Mouse (Mus musculus): ENCODE measurements around the gene Ntn1. TPM values are rescaled to one million over a fixed set of nuclear protein-coding genes. Genes with fewer than 3 reads are reported as not detected.
A peak's percentile ranks its signal among the peaks of the same experiment; 100 is the strongest.

Gene Ntn1
- polyA plus RNA-seq, 1 experiment from 2014 or later = 1.7 TPM

DNA sequence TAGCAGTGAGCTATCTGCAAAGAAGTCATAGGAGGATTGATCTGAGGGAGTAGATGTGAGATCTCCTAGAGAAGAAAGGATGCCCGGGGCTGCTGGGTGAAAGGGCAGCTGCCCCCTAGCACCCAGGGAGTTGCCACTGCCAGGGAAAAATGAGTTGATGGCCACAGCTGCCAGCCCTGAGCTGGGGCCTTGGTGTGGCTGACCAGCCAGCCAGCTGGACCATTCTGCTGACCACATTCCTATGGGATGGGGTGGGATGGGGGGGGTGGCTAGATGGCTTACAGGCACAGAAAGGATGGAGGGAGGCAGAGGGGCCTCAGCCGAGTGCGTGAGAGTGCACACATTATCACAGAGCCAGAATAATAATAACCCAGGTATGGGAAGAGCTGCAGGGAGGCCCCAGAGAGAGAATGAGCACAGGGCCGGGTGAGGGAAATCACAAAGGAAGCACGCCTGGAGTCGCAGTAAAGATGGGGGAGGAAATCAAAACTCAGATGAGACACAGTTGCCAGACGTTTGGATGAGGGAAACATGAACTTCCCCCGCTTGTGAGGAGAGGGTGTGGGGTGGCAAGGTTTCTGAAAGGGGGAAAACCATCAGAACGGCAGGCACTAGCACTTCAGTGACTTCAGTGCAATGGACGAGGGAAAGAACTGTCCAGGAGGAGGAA is 91.6 kb downstream of the Ntn1 start:
- peaks cover 3% of the 10 kb centered on the region; the same call in 1 of the 2 replicates for H3K9me3 ChIP-seq (ENCODE audit: control insufficient read depth, low read length)
- H3K36me3 ChIP-seq (ENCODE audit: control insufficient read depth, insufficient read depth, low read length) = no peaks in the 10 kb centered on the region
- H3K9ac ChIP-seq (ENCODE audit: low read length) = no peak overlapping the region
- H3K4me3 ChIP-seq (ENCODE audit: low read length) = no peak overlapping the region
- no peaks in the 10 kb centered on the region for H3K4me1 ChIP-seq (replicated peaks; ENCODE audit: control insufficient read depth, insufficient read depth, low read length)
- 52% methylated on average over 10 of the region's 10 CpGs for WGBS
- no peak for ATAC-seq (ENCODE audit: low read depth)
- no peak overlapping the region for H3K27ac ChIP-seq (ENCODE audit: low read length)
- no peak overlapping the region for H3K4me2 ChIP-seq (ENCODE audit: low read depth, low read length)
- H3K27me3 ChIP-seq (ENCODE audit: control insufficient read depth, insufficient read depth, low read depth, low read length) = no peaks in the 10 kb centered on the region

DNA sequence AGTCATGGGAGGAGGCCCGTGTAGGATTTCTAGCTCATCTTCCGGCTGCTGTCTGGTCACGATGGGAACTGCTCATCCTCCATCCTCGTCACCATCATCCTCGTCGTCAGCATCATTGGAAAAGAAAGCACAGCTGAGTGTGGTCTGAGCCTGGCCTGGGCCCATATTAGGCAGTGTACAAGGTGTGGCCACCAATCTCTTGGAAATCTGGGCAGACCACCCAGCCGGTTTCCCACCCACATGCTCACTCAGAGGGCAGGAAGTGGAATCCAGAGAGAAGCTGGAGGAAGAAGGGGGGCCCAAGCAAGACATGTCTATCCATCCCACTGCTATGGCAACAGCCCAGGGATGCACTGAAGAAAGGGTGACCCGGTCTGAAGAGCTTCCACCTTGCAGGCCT is 94.6 kb downstream of the Ntn1 start:
- Histone ChIP-seq H3K4me2 (ENCODE audit: low read depth, low read length) (no peak overlapping the region), H3K4me1 (replicated peaks; ENCODE audit: control insufficient read depth, insufficient read depth, low read length) (peaks cover 7% of the 10 kb centered on the region), H3K9ac (ENCODE audit: low read length) (no peak overlapping the region), H3K9me3 (ENCODE audit: control insufficient read depth, low read length) (no peaks in the 10 kb centered on the region), H3K27ac (ENCODE audit: low read length) (no peak overlapping the region), H3K27me3 (ENCODE audit: control insufficient read depth, insufficient read depth, low read depth, low read length) (no peaks in the 10 kb centered on the region), H3K4me3 (ENCODE audit: low read length) (no peak overlapping the region), H3K36me3 (ENCODE audit: control insufficient read depth, insufficient read depth, low read length) (no peaks in the 10 kb centered on the region)
- 53% methylated on average over 8 of the region's 8 CpGs for WGBS
- no peak for ATAC-seq (ENCODE audit: low read depth)

DNA sequence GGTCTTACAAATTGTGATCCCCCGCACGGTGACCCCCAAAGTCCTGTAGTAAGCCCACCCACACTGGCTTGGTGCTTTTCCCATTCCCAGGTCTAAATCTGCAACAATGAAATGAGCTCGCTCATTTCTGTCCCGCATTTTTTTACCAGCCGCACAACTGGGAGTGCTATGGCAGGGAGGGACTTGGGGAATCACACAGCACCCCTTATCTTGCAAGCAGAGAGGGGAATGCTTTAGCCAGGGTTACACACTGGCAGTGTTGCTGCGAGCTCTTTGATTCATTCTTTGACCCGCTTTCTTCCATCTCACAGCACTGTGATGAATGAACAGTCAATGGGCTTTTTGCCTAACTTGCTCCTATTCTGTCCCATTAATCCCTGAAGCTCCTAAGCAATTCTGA is 98.3 kb downstream of the Ntn1 start:
- Histone ChIP-seq H3K9ac (ENCODE audit: low read length) (no peak overlapping the region), H3K9me3 (ENCODE audit: control insufficient read depth, low read length) (no peaks in the 10 kb centered on the region), H3K27ac (ENCODE audit: low read length) (no peak overlapping the region), H3K4me3 (ENCODE audit: low read length) (no peak overlapping the region), H3K27me3 (ENCODE audit: control insufficient read depth, insufficient read depth, low read depth, low read length) (no peaks in the 10 kb centered on the region), H3K4me1 (replicated peaks; ENCODE audit: control insufficient read depth, insufficient read depth, low read length) (peaks cover 7% of the 10 kb centered on the region), H3K4me2 (ENCODE audit: low read depth, low read length) (no peak overlapping the region), H3K36me3 (ENCODE audit: control insufficient read depth, insufficient read depth, low read length) (no peaks in the 10 kb centered on the region)
- 31% methylated on average over 7 of the region's 7 CpGs for WGBS
- no peak for ATAC-seq (ENCODE audit: low read depth)

DNA sequence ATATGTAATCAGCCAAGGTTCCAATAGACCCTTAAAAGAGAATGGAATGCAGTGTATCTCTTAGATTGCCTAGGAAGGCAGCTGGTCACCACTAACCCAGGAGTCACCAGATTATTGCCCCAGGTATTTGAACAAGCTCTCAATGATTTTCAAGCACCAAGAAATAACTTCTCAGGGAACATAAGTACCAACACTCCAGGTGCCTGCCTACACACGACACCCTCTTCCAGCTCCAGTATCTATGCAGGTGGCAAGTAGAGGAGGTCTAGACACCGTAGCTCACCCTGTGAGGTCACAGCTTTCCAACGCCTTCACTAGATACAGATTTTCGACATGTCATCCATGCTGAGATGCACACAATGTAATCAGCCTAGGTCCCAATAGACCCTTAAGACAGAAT is 99.0 kb downstream of the Ntn1 start:
- peak; percentile 77 for ATAC-seq (ENCODE audit: low read depth)
- no peak overlapping the region for H3K4me2 ChIP-seq (ENCODE audit: low read depth, low read length)
- H3K9ac ChIP-seq (ENCODE audit: low read length) = no peak overlapping the region
- no peaks in the 10 kb centered on the region for H3K27me3 ChIP-seq (ENCODE audit: control insufficient read depth, insufficient read depth, low read depth, low read length)
- no peaks in the 10 kb centered on the region for H3K9me3 ChIP-seq (ENCODE audit: control insufficient read depth, low read length)
- peaks cover 7% of the 10 kb centered on the region for H3K4me1 ChIP-seq (replicated peaks; ENCODE audit: control insufficient read depth, insufficient read depth, low read length)
- no peak overlapping the region for H3K27ac ChIP-seq (ENCODE audit: low read length)
- H3K4me3 ChIP-seq (ENCODE audit: low read length) = no peak overlapping the region
- 53% methylated on average over 4 of the region's 4 CpGs for WGBS
- no peaks in the 10 kb centered on the region for H3K36me3 ChIP-seq (ENCODE audit: control insufficient read depth, insufficient read depth, low read length)

DNA sequence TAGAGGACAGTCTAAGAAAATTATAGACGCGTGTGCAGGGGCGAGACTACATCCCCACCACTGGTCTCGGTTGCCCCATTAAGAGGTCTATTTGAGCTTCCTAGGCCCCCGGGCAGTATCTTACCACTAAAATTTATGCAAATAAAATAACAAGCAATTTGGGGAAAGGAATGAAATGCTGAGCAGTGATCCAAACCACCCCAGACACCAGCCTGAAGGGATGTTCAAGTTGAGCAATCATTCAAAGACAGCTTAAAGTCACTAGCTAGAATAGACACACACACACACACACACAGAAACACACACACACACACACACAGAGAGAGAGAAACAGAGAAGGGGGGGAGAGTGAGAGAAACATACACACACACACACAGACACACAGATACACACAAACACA is 105.1 kb downstream of the Ntn1 start:
- Histone ChIP-seq H3K9ac (ENCODE audit: low read length) (no peak overlapping the region), H3K36me3 (ENCODE audit: control insufficient read depth, insufficient read depth, low read length) (no peaks in the 10 kb centered on the region), H3K4me2 (ENCODE audit: low read depth, low read length) (no peak overlapping the region), H3K27ac (ENCODE audit: low read length) (no peak overlapping the region), H3K4me1 (replicated peaks; ENCODE audit: control insufficient read depth, insufficient read depth, low read length) (no peaks in the 10 kb centered on the region), H3K4me3 (ENCODE audit: low read length) (no peak overlapping the region), H3K27me3 (ENCODE audit: control insufficient read depth, insufficient read depth, low read depth, low read length) (0 out of 2 replicates have a peak, but pooled peaks cover 2% of the 10 kb centered on the region), H3K9me3 (ENCODE audit: control insufficient read depth, low read length) (no peaks in the 10 kb centered on the region)
- no peak for ATAC-seq (ENCODE audit: low read depth)
- 90% methylated on average over 5 of the region's 5 CpGs for WGBS

DNA sequence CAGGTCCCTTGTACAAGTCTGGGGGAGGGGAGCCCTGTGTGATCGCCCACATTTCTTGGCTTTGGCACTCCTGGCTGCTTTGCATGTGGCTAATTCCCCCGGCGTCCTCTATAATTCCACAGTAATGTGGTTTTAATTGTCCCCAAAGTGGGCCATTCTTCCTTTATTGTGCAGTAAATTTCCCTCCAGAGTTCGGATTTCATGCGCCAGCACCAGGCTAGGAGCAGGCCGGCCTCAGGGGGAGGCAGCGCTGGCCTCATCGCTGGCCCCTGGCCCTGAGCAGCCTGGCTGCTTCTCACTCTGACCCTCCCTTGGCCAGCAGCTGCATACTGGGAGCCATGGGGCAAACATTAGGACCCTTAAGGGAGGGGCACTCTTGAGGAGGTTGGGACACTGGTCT is 110.0 kb downstream of the Ntn1 start:
- no peak overlapping the region for H3K9ac ChIP-seq (ENCODE audit: low read length)
- H3K27ac ChIP-seq (ENCODE audit: low read length) = no peak overlapping the region
- no peak overlapping the region for H3K4me2 ChIP-seq (ENCODE audit: low read depth, low read length)
- 0 out of 2 replicates have a peak, but pooled peaks cover 2% of the 10 kb centered on the region for H3K27me3 ChIP-seq (ENCODE audit: control insufficient read depth, insufficient read depth, low read depth, low read length)
- H3K4me3 ChIP-seq (ENCODE audit: low read length) = no peak overlapping the region
- WGBS = 75% methylated on average over 8 of the region's 8 CpGs
- ATAC-seq (ENCODE audit: low read depth) = no peak
- peaks cover 7% of the 10 kb centered on the region for H3K4me1 ChIP-seq (replicated peaks; ENCODE audit: control insufficient read depth, insufficient read depth, low read length)
- no peaks in the 10 kb centered on the region for H3K9me3 ChIP-seq (ENCODE audit: control insufficient read depth, low read length)
- no peaks in the 10 kb centered on the region for H3K36me3 ChIP-seq (ENCODE audit: control insufficient read depth, insufficient read depth, low read length)

DNA sequence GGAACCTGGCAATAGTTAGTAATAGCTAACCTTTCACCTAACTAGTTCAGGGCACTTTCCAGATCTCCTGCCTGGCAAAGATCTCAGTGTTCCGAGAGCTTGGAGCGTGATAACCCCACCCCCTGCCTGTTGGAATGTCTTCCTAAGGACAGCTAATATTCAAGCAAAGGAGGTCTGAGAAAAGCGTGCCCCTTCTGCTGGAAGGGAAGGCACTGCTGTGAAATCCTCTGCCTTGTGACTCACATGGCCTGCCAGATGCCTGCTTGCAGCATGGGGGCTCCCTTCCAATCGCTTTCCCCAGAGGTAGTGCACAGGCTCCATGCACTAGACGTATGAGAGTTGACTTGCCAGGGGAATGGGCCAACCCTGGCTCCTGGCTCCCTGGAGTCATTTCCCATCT is 113.3 kb downstream of the Ntn1 start:
- ATAC-seq (ENCODE audit: low read depth) = no peak
- H3K9ac ChIP-seq (ENCODE audit: low read length) = no peak overlapping the region
- H3K27ac ChIP-seq (ENCODE audit: low read length) = no peak overlapping the region
- H3K27me3 ChIP-seq (ENCODE audit: control insufficient read depth, insufficient read depth, low read depth, low read length) = 0 out of 2 replicates have a peak, but pooled peaks cover 2% of the 10 kb centered on the region
- H3K36me3 ChIP-seq (ENCODE audit: control insufficient read depth, insufficient read depth, low read length) = no peaks in the 10 kb centered on the region
- peaks cover 11% of the 10 kb centered on the region for H3K4me1 ChIP-seq (replicated peaks; ENCODE audit: control insufficient read depth, insufficient read depth, low read length)
- H3K4me2 ChIP-seq (ENCODE audit: low read depth, low read length) = no peak overlapping the region
- no peak overlapping the region for H3K4me3 ChIP-seq (ENCODE audit: low read length)
- 63% methylated on average over 5 of the region's 5 CpGs for WGBS
- no peaks in the 10 kb centered on the region for H3K9me3 ChIP-seq (ENCODE audit: control insufficient read depth, low read length)

DNA sequence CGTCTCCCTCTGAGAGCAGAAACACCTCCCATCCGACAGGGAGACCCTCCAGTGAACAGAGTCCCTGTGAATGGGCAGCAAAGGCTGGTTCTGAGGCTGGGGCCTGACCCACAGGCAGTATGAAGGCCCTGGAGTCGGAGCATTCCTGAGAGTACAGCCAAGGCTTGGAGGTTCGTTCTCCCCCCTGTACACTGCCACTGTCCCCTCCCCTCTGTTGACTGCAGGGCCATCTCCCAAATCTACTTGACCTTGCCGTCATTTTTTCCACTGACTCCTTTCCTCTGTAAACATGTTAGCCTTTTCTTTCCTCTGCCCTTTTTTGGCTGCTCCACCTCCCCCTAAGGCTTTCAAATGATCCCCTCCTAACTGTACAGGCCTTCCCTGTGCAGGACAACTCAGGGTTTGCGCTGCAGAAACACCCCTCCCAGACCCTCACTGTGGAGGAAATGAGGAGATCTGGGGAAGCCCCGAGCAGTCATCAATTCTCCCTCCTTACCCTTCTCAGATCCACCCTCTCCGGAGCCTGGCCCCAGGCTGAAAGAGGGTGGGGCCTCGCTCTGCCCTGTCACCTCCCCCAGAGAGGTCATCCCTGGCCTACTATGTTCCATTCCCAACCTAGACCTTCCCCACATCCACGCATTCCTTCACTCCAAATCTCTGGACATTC is 114.3 kb downstream of the Ntn1 start:
- Histone ChIP-seq H3K36me3 (ENCODE audit: control insufficient read depth, insufficient read depth, low read length) (no peaks in the 10 kb centered on the region), H3K4me2 (ENCODE audit: low read depth, low read length) (peak overlapping the region; percentile 20; the same call in 1 of the 2 replicates), H3K9me3 (ENCODE audit: control insufficient read depth, low read length) (no peaks in the 10 kb centered on the region), H3K27ac (ENCODE audit: low read length) (peak overlapping the region; percentile 37; the same call in 1 of the 2 replicates), H3K27me3 (ENCODE audit: control insufficient read depth, insufficient read depth, low read depth, low read length) (no peaks in the 10 kb centered on the region), H3K9ac (ENCODE audit: low read length) (peak overlapping the region; percentile 27; the same call in 1 of the 2 replicates), H3K4me1 (replicated peaks; ENCODE audit: control insufficient read depth, insufficient read depth, low read length) (peaks cover 11% of the 10 kb centered on the region), H3K4me3 (ENCODE audit: low read length) (no peak overlapping the region)
- peak; percentile 73 for ATAC-seq (ENCODE audit: low read depth)
- WGBS = 29% methylated on average over 10 of the region's 10 CpGs

DNA sequence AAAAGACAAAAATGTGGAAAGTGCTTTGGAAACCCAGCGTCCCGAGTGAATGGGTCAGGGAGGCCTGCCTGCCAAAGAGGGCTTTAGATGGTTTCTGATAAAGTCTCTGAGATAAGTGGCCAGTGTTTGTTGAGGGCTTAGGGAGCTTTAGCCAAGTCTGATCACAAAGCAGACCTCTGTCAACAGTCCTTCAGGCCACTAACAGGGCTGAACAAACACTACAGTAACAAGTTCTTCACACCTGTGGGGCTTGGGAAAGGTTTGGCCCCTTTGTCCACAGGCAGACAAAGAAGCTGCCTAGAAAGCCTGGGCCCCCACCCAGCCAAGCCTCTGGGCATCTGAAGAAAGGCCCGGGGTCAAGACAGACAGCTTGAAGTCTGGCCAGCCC is 114.9 kb downstream of the Ntn1 start:
- WGBS = 22% methylated on average over 3 of the region's 3 CpGs
- H3K27ac ChIP-seq (ENCODE audit: low read length) = peak overlapping the region; percentile 37; the same call in 1 of the 2 replicates
- H3K9ac ChIP-seq (ENCODE audit: low read length) = peak overlapping the region; percentile 27; the same call in 1 of the 2 replicates

More for the DNA sequence above, 114.9 kb downstream of the Ntn1 start:
- H3K27me3 ChIP-seq (ENCODE audit: control insufficient read depth, insufficient read depth, low read depth, low read length) = no peaks in the 10 kb centered on the region
- no peaks in the 10 kb centered on the region for H3K36me3 ChIP-seq (ENCODE audit: control insufficient read depth, insufficient read depth, low read length)
- peak overlapping the region; percentile 20; the same call in 1 of the 2 replicates for H3K4me2 ChIP-seq (ENCODE audit: low read depth, low read length)
- no peak overlapping the region for H3K4me3 ChIP-seq (ENCODE audit: low read length)
- ATAC-seq (ENCODE audit: low read depth) = peak; percentile 84
- no peaks in the 10 kb centered on the region for H3K9me3 ChIP-seq (ENCODE audit: control insufficient read depth, low read length)
- peaks cover 11% of the 10 kb centered on the region for H3K4me1 ChIP-seq (replicated peaks; ENCODE audit: control insufficient read depth, insufficient read depth, low read length)
